Mouse (Mus musculus) neural tube, embryonic 12.5 days (tissue): Measurements from ENCODE around the gene Jak2. TPM values are rescaled to one million over a fixed set of nuclear protein-coding genes. Genes with fewer than 3 reads are reported as not detected.
A peak's percentile ranks its signal among the peaks of the same experiment; 100 is the strongest.

Experiments used
- ATAC-seq: fragments of 200-750 bp; cut with Nextera tagmentation; 2 replicates; pipeline ENCODE4 v1.8.0; 2017; ENCODE audit warnings: low read depth, mild to moderate bottlenecking, moderate TSS enrichment, moderate library complexity; ENCODE audit not compliant: low FRiP score
- H3K27ac ChIP-seq: fragments of 300-500 bp; sonication (generic); 2 replicates; pipeline ENCODE4 v1.5.1; 2016
- H3K27me3 ChIP-seq: fragments of 300-500 bp; sonication (generic); replicated peaks from 2 replicates; pipeline ENCODE4 v1.6.1; 2016; ENCODE audit warnings: mild to moderate bottlenecking
- H3K36me3 ChIP-seq: fragments of 300-500 bp; sonication (generic); 2 replicates; pipeline ENCODE4 v1.6.1; 2016; ENCODE audit warnings: mild to moderate bottlenecking
- H3K4me1 ChIP-seq: fragments of 300-500 bp; sonication (generic); 2 replicates; pipeline ENCODE4 v1.6.1; 2016
- H3K4me2 ChIP-seq: fragments of 300-500 bp; sonication (generic); replicated peaks from 2 replicates; pipeline ENCODE4 v1.6.1; 2016; ENCODE audit warnings: mild to moderate bottlenecking
- H3K4me3 ChIP-seq: fragments of 300-500 bp; sonication (generic); 2 replicates; pipeline ENCODE4 v1.5.1; 2016
- H3K9ac ChIP-seq: fragments of 300-500 bp; sonication (generic); 2 replicates; pipeline ENCODE4 v1.6.1; 2016; ENCODE audit warnings: mild to moderate bottlenecking
- H3K9me3 ChIP-seq: fragments of 300-500 bp; sonication (generic); 2 replicates; pipeline ENCODE4 v1.6.1; 2016; ENCODE audit warnings: mild to moderate bottlenecking
- WGBS: fragments of 180-500 bp; shearing (Covaris S2); methylation state at CpG from one replicate; pipeline ENCODE4 v1.1.7; 2016; 5-methylcytosine and 5-hydroxymethylcytosine counted together
- polyA plus RNA-seq: library from polyadenylated mRNA; unstranded; fragments of >200 nt; fragmentation: Nextera tagmentation; extraction: Ambion mirVana; gene quantifications from 2 replicates; pipeline ENCODE4 v1.2.1, GENCODE M21; 2016

The Jak2 gene
- polyA plus RNA-seq, 1 experiment from 2014 or later, result 14.7 TPM

GRCm38 (mm10) chr19:29354895-29355877 lies 103.6 kb downstream of the Jak2 start:
- no peaks in the 10 kb centered on the region for H3K27me3 ChIP-seq
- H3K4me2 ChIP-seq, result peak overlapping the region; percentile 57
- ATAC-seq, result 0 out of 2 replicates have a peak, but pooled peaks have one; percentile 48
- H3K9me3 ChIP-seq, result no peaks in the 10 kb centered on the region
- H3K4me3 ChIP-seq, result peak overlapping the region; percentile 19
- no peak overlapping the region for H3K9ac ChIP-seq
- 6% methylated on average over 20 of the region's 20 CpGs for WGBS
- H3K36me3 ChIP-seq, result peaks cover 8% of the 10 kb centered on the region; the same call in 1 of the 2 replicates
- no peak overlapping the region for H3K27ac ChIP-seq
- no peaks in the 10 kb centered on the region for H3K4me1 ChIP-seq

GRCm38 (mm10) chr19:29356281-29356680 lies 104.7 kb downstream of the Jak2 start:
- no peak overlapping the region for H3K9ac ChIP-seq
- no peak overlapping the region for H3K27ac ChIP-seq
- H3K4me2 ChIP-seq, result no peak overlapping the region
- WGBS, result 85% methylated on average over 11 of the region's 11 CpGs
- peaks cover 8% of the 10 kb centered on the region; the same call in 1 of the 2 replicates for H3K36me3 ChIP-seq
- no peak for ATAC-seq
- H3K27me3 ChIP-seq, result no peaks in the 10 kb centered on the region
- H3K4me3 ChIP-seq, result no peak overlapping the region
- no peaks in the 10 kb centered on the region for H3K9me3 ChIP-seq
- H3K4me1 ChIP-seq, result peaks cover 5% of the 10 kb centered on the region

- peaks cover 7% of the 10 kb centered on the region for H3K4me1 ChIP-seq
- H3K4me3 ChIP-seq, result no peak overlapping the region
- no peaks in the 10 kb centered on the region for H3K9me3 ChIP-seq
- H3K27ac ChIP-seq, result no peak overlapping the region
- H3K9ac ChIP-seq, result no peak overlapping the region
- H3K27me3 ChIP-seq, result no peaks in the 10 kb centered on the region; the same call in 1 of the 2 replicates
- H3K4me2 ChIP-seq, result no peak overlapping the region
- H3K36me3 ChIP-seq, result 0 out of 2 replicates have a peak, but pooled peaks cover 6% of the 10 kb centered on the region
- WGBS, result 84% methylated on average over 5 of the region's 5 CpGs
- ATAC-seq, result no peak
Measured at GRCm38 (mm10) chr19:29360251-29360650, 108.6 kb downstream of the Jak2 start.

- WGBS, result 3% methylated on average over 33 of the region's 33 CpGs
- 0 out of 2 replicates have a peak, but pooled peaks cover 6% of the 10 kb centered on the region for H3K36me3 ChIP-seq
- H3K27ac ChIP-seq, result no peak overlapping the region
Measured at GRCm38 (mm10) chr19:29361468-29362130, 110.0 kb downstream of the Jak2 start.

GRCm38 (mm10) chr19:29362173-29362930 lies 110.7 kb downstream of the Jak2 start:
- peak overlapping the region; percentile 67 for H3K4me3 ChIP-seq
- WGBS, result 52% methylated on average over 13 of the region's 13 CpGs
- no peaks in the 10 kb centered on the region; the same call in 1 of the 2 replicates for H3K27me3 ChIP-seq
- 0 out of 2 replicates have a peak, but pooled peaks have one; percentile 51 for ATAC-seq
- no peak overlapping the region for H3K27ac ChIP-seq
- 0 out of 2 replicates have a peak, but pooled peaks cover 6% of the 10 kb centered on the region for H3K36me3 ChIP-seq
- H3K9me3 ChIP-seq, result no peaks in the 10 kb centered on the region
- H3K9ac ChIP-seq, result peak overlapping the region; percentile 73; the same call in 1 of the 2 replicates
- H3K4me1 ChIP-seq, result peaks cover 13% of the 10 kb centered on the region
- H3K4me2 ChIP-seq, result peak overlapping the region; percentile 78

More at GRCm38 (mm10) chr19:29361468-29362130, 110.0 kb downstream of the Jak2 start:
- H3K9me3 ChIP-seq, result no peaks in the 10 kb centered on the region
- peak overlapping the region; percentile 73 for H3K9ac ChIP-seq
- H3K4me3 ChIP-seq, result peak overlapping the region; percentile 67
- H3K27me3 ChIP-seq, result no peaks in the 10 kb centered on the region; the same call in 1 of the 2 replicates
- H3K4me1 ChIP-seq, result peaks cover 7% of the 10 kb centered on the region
- H3K4me2 ChIP-seq, result peak overlapping the region; percentile 78
- peak; percentile 100 for ATAC-seq

Other genes with a start within 250 kb of the Jak2 start
- 65.1 and 66.3 TPM in 2 replicates for gene Ak3, start 203.9 kb upstream of the Jak2 start, polyA plus RNA-seq
- 36.2 and 38.4 TPM in 2 replicates for gene Rcl1, start 150.5 kb upstream of the Jak2 start, polyA plus RNA-seq
- gene Insl6, start 73.5 kb downstream of the Jak2 start, polyA plus RNA-seq, result 4.4 and 4.5 TPM in 2 replicates
- 1.3 and 1.6 TPM in 2 replicates for gene Rln1, start 82.8 kb downstream of the Jak2 start, polyA plus RNA-seq
- gene Plgrkt, start 115.6 kb downstream of the Jak2 start, polyA plus RNA-seq, result 75.5 and 79.7 TPM in 2 replicates
- gene Cd274, start 115.6 kb downstream of the Jak2 start, polyA plus RNA-seq, result 0.28 and 0.43 TPM in 2 replicates
- gene Pdcd1lg2, start 159.1 kb downstream of the Jak2 start, polyA plus RNA-seq, result not detected in 2 replicates